Mouse (Mus musculus) kidney, adult 2 months (tissue): ENCODE data around the gene Serbp1. TPM values are rescaled to one million over a fixed set of nuclear protein-coding genes. Genes with fewer than 3 reads are reported as not detected.
A peak's percentile ranks its signal among the peaks of the same experiment; 100 is the strongest.

Source experiments
- DNase-seq: peaks from one replicate; pipeline ENCODE4 v3.0.0; 2021
- H3K27ac ChIP-seq: fragments of 200-500 bp; 2 replicates; pipeline ENCODE4 v1.5.1; 2012; ENCODE audit warnings: low read depth, low read length, control low read depth, inconsistent platforms; ENCODE audit not compliant: insufficient read depth
- H3K27me3 ChIP-seq: fragments of 200-500 bp; replicated peaks from 2 replicates; pipeline ENCODE4 v1.6.1; 2012; ENCODE audit warnings: mild to moderate bottlenecking, moderate library complexity, low read length, inconsistent platforms; ENCODE audit not compliant: control insufficient read depth, insufficient read depth
- H3K36me3 ChIP-seq: fragments of 200-500 bp; 2 replicates; pipeline ENCODE4 v1.6.1; 2012; ENCODE audit warnings: mild to moderate bottlenecking, moderate library complexity, low read length, inconsistent platforms; ENCODE audit not compliant: control insufficient read depth, insufficient read depth
- H3K4me1 ChIP-seq: fragments of 200-500 bp; 2 replicates; pipeline ENCODE4 v1.6.1; 2011; ENCODE audit warnings: low read length; ENCODE audit not compliant: control insufficient read depth, insufficient read depth
- H3K4me3 ChIP-seq: fragments of 200-500 bp; 2 replicates; pipeline ENCODE4 v1.5.1; 2011; ENCODE audit warnings: mild to moderate bottlenecking, low read depth, low read length, control low read depth; ENCODE audit not compliant: insufficient read depth
- CTCF ChIP-seq: fragments of 200-500 bp; conservative IDR thresholded peaks from 2 replicates; pipeline ENCODE4 v1.5.1; 2011; ENCODE audit warnings: low read depth, mild to moderate bottlenecking, control low read depth, low read length, moderate library complexity, mixed read lengths; ENCODE audit not compliant: insufficient read depth, insufficient read length
- POLR2A ChIP-seq: fragments of 200-500 bp; IDR thresholded peaks from one replicate; pipeline ENCODE4 v1.6.1; 2011; ENCODE audit warnings: low read depth, low read length, control low read depth
- WGBS: fragments of 180-500 bp; shearing (Covaris S2); methylation state at CpG from one replicate; pipeline ENCODE4 v1.1.7; 2018; 5-methylcytosine and 5-hydroxymethylcytosine counted together
- polyA plus RNA-seq: library from polyadenylated mRNA; depleted of rRNA; stranded (reverse); fragments of >200 nt; gene quantifications from 2 replicates; pipeline ENCODE4 v1.2.3, GENCODE M21; 2012

The Serbp1 gene
- polyA plus RNA-seq, 1 experiment, result 62.0 TPM

DNA sequence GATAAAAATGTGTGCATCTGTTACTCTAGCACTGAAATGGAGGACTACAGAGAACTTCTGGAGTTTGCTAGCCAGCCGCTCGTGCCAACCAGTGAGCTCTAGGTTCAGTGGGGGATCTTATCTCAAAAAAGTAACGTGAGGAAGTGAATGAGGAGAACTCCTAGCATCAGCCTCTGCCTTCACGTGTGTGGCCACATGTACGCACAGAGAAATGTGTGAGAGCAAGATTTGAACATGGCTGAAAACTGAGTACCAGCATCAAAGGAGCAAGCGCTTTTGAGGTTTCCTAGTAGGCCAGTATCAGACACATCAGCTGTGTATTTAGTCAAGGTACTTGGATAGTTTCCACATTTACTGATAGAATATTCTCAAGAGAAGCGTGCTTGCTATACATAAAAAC is 27.0 kb downstream of the Serbp1 start:
- no peak overlapping the region for H3K27ac ChIP-seq
- DNase-seq, result no peak
- H3K4me3 ChIP-seq, result no peak overlapping the region
- H3K4me1 ChIP-seq, result 0 out of 2 replicates have a peak, but pooled peaks cover under 1% of the 10 kb centered on the region
- WGBS, result 94% methylated on average over 7 of the region's 7 CpGs
- H3K36me3 ChIP-seq, result no peaks in the 10 kb centered on the region
- no peaks in the 10 kb centered on the region for H3K27me3 ChIP-seq
- no peak for TF ChIP-seq POLR2A
- no peak for TF ChIP-seq CTCF

DNA sequence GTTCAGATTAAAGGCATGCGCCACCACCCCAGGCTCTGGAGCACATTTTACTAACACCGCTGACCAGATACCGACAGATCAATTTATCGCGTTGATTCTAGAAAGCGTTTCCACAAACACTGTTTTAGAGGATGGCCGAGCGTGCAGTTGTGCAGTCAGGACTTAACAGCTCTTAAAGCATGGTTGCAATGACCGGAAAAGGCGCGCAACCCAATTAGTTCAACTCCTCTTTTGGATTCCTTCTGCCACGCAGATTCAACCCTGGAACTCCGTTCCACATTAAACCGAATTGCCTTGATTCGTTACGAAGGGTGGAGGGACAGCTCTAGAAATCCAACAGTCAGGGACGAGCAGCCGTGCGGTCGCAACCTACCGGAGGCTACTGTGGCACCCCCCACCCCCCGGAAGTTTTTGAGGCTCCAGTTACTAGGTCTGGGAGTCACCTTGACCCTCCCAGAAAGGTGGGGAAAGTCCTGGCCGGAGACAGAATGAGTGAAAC is 28.2 kb downstream of the Serbp1 start:
- Histone ChIP-seq H3K27ac (peak overlapping the region; percentile 94), H3K36me3 (no peaks in the 10 kb centered on the region), H3K27me3 (no peaks in the 10 kb centered on the region), H3K4me1 (0 out of 2 replicates have a peak, but pooled peaks cover 2% of the 10 kb centered on the region), H3K4me3 (peak overlapping the region; percentile 62)
- under 1% methylated on average over 23 of the region's 23 CpGs for WGBS
- TF ChIP-seq CTCF (no peak), POLR2A (no peak)
- DNase-seq, result no peak

DNA sequence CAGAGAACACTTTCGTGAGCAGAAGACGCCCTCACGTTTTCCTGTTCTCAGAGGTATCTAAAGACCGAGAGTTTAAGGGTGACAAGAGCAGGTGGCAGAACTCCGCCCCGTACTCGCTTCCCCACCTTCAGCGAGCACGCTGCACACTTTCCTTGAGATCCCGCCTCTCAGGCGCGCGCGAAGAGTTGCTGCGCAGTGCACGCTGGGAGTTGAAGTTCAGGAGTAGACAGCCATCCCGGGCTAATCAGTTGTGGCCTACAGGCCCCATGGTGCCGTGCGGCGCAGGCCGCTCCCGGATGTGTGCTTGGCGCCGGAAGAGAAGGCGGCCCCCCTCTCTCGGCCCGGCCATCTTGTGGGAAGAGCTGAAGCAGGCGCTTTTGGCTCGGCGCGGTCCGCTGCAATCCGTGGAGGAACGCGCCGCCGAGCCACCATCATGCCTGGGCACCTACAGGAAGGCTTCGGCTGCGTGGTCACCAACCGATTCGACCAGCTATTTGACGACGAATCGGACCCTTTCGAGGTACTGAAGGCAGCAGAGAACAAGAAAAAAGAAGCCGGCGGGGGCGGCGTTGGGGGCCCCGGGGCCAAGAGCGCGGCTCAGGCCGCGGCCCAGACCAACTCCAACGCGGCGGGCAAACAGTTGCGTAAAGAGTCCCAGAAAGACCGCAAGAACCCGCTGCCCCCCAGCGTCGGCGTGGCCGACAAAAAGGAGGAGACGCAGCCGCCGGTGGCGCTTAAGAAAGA is 28.9 kb downstream of the Serbp1 start:
- WGBS, result under 1% methylated on average over 68 of the region's 68 CpGs
- DNase-seq, result peak; percentile 99
- peak; percentile 68 for TF ChIP-seq POLR2A
- TF ChIP-seq CTCF, result no peak
- peaks cover 2% of the 10 kb centered on the region; the same call in 1 of the 2 replicates for H3K36me3 ChIP-seq
- H3K4me3 ChIP-seq, result peak overlapping the region; percentile 66
- peak overlapping the region; percentile 94 for H3K27ac ChIP-seq
- H3K4me1 ChIP-seq, result 0 out of 2 replicates have a peak, but pooled peaks cover 2% of the 10 kb centered on the region
- H3K27me3 ChIP-seq, result no peaks in the 10 kb centered on the region

DNA sequence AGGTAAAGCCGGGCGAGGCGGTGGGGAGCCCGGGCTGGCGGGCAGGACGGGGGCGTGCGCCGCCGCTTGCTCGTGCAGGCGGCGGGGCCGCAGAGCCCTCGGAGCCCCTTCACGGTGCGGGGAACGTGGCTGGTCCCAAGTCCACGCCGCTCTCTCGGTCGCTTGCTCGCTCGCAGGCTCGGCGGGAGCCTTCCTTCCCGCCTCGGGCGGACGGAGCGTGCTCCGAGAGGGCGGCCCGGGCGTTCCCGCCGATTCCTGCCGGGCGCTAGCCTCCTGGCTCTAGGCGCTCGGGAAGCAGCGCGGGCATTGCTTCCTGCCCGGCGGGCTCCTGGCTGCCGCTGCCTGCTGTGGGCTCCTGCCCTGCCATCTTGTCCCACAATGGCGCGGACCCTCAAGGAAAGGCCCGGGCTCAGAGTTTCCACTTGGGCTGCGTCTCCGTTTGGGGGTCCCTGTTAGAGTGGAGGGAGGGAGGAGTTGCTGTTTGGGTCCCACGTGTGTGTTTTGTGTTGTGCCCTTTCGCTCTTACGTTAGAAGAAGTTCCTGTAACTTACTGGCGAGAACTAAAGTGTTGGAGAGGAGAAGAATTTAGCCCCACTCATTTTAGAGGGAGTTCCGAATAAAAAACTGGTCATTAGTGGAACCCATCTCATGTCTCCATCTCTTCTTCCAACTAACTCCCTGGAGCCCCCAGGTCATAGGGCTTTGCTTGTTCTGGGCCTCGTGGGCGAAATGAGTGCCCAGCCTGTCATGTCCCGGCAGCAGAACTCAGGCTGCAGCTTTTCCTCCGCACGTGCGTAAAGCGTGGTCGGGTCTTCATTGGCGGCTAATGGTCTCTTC is 29.6 kb downstream of the Serbp1 start:
- Histone ChIP-seq H3K4me3 (peak overlapping the region; percentile 66), H3K27me3 (no peaks in the 10 kb centered on the region), H3K27ac (peak overlapping the region; percentile 54), H3K36me3 (peaks cover 2% of the 10 kb centered on the region; the same call in 1 of the 2 replicates), H3K4me1 (0 out of 2 replicates have a peak, but pooled peaks cover 2% of the 10 kb centered on the region)
- peak; percentile 38 for DNase-seq
- WGBS, result under 1% methylated on average over 65 of the region's 65 CpGs
- TF ChIP-seq POLR2A (no peak), CTCF (no peak)

DNA sequence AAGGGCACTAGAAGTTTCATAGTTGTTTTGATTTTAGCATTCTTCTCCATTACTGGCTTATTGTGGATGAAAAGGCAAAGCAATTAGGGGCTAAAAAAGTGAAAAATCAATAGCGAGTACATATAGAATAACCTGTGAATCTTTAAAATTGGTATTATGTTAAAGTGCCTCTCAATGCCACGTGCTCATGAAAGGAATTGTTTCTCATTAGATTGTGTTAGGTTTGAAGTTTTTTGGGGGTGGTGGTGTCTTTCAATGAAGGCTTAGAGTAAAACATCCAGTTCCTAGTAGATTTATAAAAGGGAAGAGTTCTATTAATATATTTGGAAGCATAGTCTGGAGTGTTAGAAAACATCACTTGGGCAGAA is 30.3 kb downstream of the Serbp1 start:
- Histone ChIP-seq H3K27ac (no peak overlapping the region), H3K4me1 (0 out of 2 replicates have a peak, but pooled peaks cover 2% of the 10 kb centered on the region), H3K36me3 (peaks cover 5% of the 10 kb centered on the region), H3K27me3 (no peaks in the 10 kb centered on the region), H3K4me3 (peak overlapping the region; percentile 66)
- TF ChIP-seq CTCF (no peak), POLR2A (no peak)
- WGBS, result 2% methylated on average over 2 of the region's 2 CpGs
- DNase-seq, result no peak

DNA sequence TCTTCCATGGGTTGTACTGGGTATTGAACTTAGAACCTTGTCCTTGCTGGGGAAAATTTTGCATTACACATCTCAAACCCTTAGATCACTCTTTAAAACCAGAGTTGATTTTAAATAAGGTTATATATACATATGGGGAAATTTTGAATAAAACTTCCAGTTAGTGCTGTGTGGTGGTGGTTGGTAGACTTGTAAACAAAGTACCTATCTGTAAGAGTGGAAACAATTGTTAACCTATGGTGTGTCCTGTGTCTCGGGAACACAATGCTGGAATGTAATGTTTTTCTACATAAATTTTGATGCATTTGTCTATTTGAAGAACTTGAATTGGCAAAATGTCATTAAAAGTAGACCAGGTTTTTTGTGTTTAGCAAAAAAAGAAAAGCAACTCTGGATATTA is 31.0 kb downstream of the Serbp1 start:
- Histone ChIP-seq H3K4me3 (no peak overlapping the region), H3K27me3 (no peaks in the 10 kb centered on the region), H3K36me3 (peaks cover 5% of the 10 kb centered on the region), H3K27ac (no peak overlapping the region), H3K4me1 (0 out of 2 replicates have a peak, but pooled peaks cover 2% of the 10 kb centered on the region)
- WGBS, result 16% methylated on average over 1 of the region's 1 CpGs
- TF ChIP-seq POLR2A (no peak), CTCF (no peak)
- no peak for DNase-seq
